Mouse (Mus musculus) limb, embryonic 13.5 days (tissue): ENCODE results near the gene Rhpn2. TPM values are rescaled to one million over a fixed set of nuclear protein-coding genes. Genes with fewer than 3 reads are reported as not detected.
A peak's percentile ranks its signal among the peaks of the same experiment; 100 is the strongest.

ENCODE experiments used
- ATAC-seq: fragments of 200-750 bp; cut with Nextera tagmentation; 2 replicates; pipeline ENCODE4 v1.8.0; 2017; ENCODE audit warnings: low read depth, moderate number of reproducible peaks, moderate TSS enrichment; ENCODE audit not compliant: low FRiP score
- H3K27ac ChIP-seq: fragments of 300-500 bp; sonication (generic); 2 replicates; pipeline ENCODE4 v1.5.1; 2015; ENCODE audit warnings: inconsistent platforms, mild to moderate bottlenecking, moderate library complexity
- H3K27me3 ChIP-seq: fragments of 300-500 bp; sonication (generic); 2 replicates; pipeline ENCODE4 v1.6.1; 2015; ENCODE audit warnings: mild to moderate bottlenecking, inconsistent platforms
- H3K36me3 ChIP-seq: fragments of 300-500 bp; sonication (generic); 2 replicates; pipeline ENCODE4 v1.6.1; 2015; ENCODE audit warnings: inconsistent platforms, mild to moderate bottlenecking, moderate library complexity
- H3K4me1 ChIP-seq: fragments of 300-500 bp; sonication (generic); 2 replicates; pipeline ENCODE4 v1.6.1; 2015; ENCODE audit warnings: inconsistent platforms
- H3K4me2 ChIP-seq: fragments of 300-500 bp; sonication (generic); replicated peaks from 2 replicates; pipeline ENCODE4 v1.6.1; 2015; ENCODE audit warnings: inconsistent platforms, mild to moderate bottlenecking, moderate library complexity
- H3K4me3 ChIP-seq: fragments of 300-500 bp; sonication (generic); 2 replicates; pipeline ENCODE4 v1.5.1; 2015; ENCODE audit warnings: moderate library complexity, mild to moderate bottlenecking, inconsistent platforms
- H3K9ac ChIP-seq: fragments of 300-500 bp; sonication (generic); 2 replicates; pipeline ENCODE4 v1.6.1; 2015; ENCODE audit warnings: mild to moderate bottlenecking, inconsistent platforms
- H3K9me3 ChIP-seq: fragments of 300-500 bp; sonication (generic); 2 replicates; pipeline ENCODE4 v1.6.1; 2016; ENCODE audit warnings: inconsistent platforms
- WGBS: fragments of 180-500 bp; shearing (Covaris S2); methylation state at CpG from one replicate; pipeline ENCODE4 v1.1.7; 2015; 5-methylcytosine and 5-hydroxymethylcytosine counted together
- polyA plus RNA-seq: library from polyadenylated mRNA; unstranded; fragments of >200 nt; fragmentation: Nextera tagmentation; extraction: Ambion mirVana; gene quantifications from 2 replicates; pipeline ENCODE4 v1.2.1, GENCODE M21; 2015

Gene Rhpn2
- polyA plus RNA-seq, 1 experiment from 2014 or later = 2.6 TPM

DNA sequence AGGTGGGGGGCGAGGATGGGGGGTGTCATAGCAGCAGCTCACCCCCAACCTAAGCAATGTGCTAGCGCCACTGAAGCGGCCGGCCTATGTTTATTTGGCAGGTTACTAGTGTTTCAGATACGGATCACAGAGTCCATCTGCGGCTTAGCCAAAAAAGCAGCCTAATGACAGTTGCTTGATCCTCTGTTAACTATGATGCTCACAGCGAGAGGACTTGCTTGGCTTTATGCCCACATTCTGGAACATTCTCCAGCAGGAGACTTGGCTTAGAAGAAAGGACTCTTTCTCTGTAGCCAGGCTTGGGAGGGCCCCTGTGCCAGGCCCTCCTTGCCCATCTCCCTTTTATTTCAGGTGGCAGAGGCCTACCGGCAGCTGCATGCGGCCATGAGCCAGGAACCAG lies 42.7 kb downstream of the Rhpn2 start:
- H3K4me2 ChIP-seq = no peak overlapping the region
- no peak overlapping the region for H3K4me3 ChIP-seq
- no peak overlapping the region for H3K9ac ChIP-seq
- ATAC-seq = no peak
- H3K9me3 ChIP-seq = no peaks in the 10 kb centered on the region
- H3K27ac ChIP-seq = no peak overlapping the region
- WGBS = 92% methylated on average over 9 of the region's 9 CpGs
- H3K27me3 ChIP-seq = no peaks in the 10 kb centered on the region
- H3K4me1 ChIP-seq = no peaks in the 10 kb centered on the region; the same call in 1 of the 2 replicates
- H3K36me3 ChIP-seq = no peaks in the 10 kb centered on the region

- Histone ChIP-seq H3K27me3 (no peaks in the 10 kb centered on the region), H3K4me1 (no peaks in the 10 kb centered on the region; the same call in 1 of the 2 replicates), H3K4me3 (no peak overlapping the region), H3K4me2 (peak overlapping the region; percentile 31; the same call in 1 of the 2 replicates), H3K27ac (no peak overlapping the region), H3K9ac (no peak overlapping the region), H3K9me3 (no peaks in the 10 kb centered on the region), H3K36me3 (no peaks in the 10 kb centered on the region)
- no peak for ATAC-seq
- WGBS = 38% methylated on average over 16 of the region's 16 CpGs
Measured at GRCm38 (mm10) chr7:35379492-35380119, 45.6 kb downstream of the Rhpn2 start.

DNA sequence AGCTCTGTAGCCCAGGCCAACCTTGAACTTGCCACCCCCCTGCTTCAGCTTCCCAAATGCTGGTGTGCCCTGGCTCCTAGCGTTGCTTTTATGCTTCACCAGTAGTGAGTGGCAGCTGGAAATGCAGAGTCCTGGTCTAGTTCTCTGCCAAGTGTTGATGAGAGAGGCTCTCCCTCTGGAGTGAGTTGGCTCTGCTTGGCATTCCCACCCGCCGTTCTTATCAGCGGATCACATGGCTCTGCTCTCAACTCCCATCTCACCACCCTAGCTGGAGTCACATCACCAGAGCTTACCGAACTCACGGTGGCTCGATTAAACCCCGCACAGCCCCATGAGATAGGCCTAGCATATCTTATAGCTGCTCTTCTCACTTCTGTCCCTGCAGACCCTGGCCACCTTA lies 46.4 kb downstream of the Rhpn2 start:
- no peaks in the 10 kb centered on the region; the same call in 1 of the 2 replicates for H3K4me1 ChIP-seq
- H3K9ac ChIP-seq = no peak overlapping the region
- 88% methylated on average over 8 of the region's 8 CpGs for WGBS
- ATAC-seq = no peak
- no peaks in the 10 kb centered on the region for H3K36me3 ChIP-seq
- no peak overlapping the region for H3K4me2 ChIP-seq
- H3K27ac ChIP-seq = no peak overlapping the region
- no peak overlapping the region for H3K4me3 ChIP-seq
- H3K9me3 ChIP-seq = no peaks in the 10 kb centered on the region
- H3K27me3 ChIP-seq = no peaks in the 10 kb centered on the region

DNA sequence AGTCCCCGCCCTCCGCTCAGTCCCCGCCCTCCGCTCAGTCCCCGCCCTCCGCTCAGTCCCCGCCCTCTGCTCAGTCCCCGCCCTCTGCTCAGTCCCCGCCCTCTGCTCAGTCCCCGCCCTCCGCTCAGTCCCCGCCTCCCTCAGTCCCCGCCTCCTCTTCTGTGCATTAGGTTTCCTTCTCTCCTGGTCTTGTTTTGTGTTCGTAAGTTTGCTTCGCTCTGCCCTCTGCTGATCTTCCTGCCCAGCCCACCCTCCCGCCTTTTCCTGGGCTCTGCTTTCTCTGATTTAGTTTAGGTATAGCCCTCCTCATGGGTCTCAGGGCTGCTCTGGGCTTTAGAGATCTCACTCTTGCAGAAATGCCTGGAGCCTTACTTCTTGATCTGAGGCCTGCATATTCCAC lies 47.9 kb downstream of the Rhpn2 start:
- H3K9me3 ChIP-seq = no peaks in the 10 kb centered on the region
- H3K27ac ChIP-seq = no peak overlapping the region
- no peaks in the 10 kb centered on the region; the same call in 1 of the 2 replicates for H3K4me1 ChIP-seq
- no peak overlapping the region for H3K9ac ChIP-seq
- H3K4me2 ChIP-seq = no peak overlapping the region
- H3K27me3 ChIP-seq = no peaks in the 10 kb centered on the region
- ATAC-seq = no peak
- WGBS = 65% methylated on average over 11 of the region's 16 CpGs
- no peak overlapping the region for H3K4me3 ChIP-seq
- H3K36me3 ChIP-seq = no peaks in the 10 kb centered on the region

DNA sequence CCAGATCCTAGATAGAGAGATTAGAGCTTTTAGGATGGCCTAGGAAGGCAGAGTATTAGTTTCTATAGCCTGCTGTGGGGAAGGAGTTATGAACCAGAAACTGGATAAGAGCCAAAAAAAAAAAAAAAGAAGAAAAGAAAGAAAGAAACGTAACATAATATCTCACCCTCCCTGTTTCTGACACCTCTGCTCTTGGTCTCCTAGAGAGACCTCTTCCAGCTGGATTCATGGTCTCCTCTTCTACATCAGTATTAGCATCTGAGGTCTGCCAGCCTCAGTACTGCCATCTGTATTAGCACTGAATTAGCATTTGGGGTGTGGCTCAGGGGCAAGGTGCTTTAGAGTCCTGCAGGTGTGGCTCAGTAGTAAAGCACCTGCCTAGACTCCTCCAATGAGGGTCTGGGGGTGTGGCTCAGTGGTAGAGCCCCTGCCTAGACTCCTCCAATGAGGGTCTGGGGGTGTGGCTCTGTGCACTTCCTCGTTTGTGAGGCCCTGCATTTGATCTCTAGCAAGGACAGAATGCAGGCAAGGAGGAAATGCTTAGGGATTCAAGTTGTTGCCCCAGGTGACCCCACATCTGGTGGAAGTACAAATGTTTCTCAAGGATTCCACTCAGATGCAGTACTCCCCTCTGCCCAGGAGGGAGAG lies 48.9 kb downstream of the Rhpn2 start:
- ATAC-seq = no peak
- no peak overlapping the region for H3K4me2 ChIP-seq
- H3K27me3 ChIP-seq = no peaks in the 10 kb centered on the region
- WGBS = 34% methylated on average over 2 of the region's 2 CpGs
- H3K4me3 ChIP-seq = no peak overlapping the region
- H3K27ac ChIP-seq = no peak overlapping the region
- no peaks in the 10 kb centered on the region for H3K36me3 ChIP-seq
- H3K9ac ChIP-seq = no peak overlapping the region
- no peaks in the 10 kb centered on the region; the same call in 1 of the 2 replicates for H3K4me1 ChIP-seq
- H3K9me3 ChIP-seq = no peaks in the 10 kb centered on the region

DNA sequence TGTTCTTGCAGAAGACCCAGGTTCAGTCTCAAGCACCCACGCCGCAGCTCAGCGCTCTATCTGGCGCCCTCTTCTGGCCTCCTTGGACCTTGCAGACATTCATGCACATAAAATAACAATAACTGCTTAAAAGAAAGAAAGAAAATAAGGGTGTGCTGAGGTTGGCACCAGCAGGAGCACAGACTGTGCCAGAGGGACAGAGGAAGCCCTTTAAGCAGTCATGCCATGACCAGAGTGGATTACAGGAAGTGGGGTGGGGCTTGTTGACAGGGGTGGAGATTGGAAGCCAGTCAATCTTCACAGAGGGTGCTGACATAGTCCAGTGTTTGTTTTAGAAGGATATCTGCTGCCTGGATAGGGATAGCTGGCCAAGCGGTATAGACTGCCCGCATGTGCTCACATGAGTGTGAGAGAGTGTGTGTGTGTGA lies 52.6 kb downstream of the Rhpn2 start:
- Histone ChIP-seq H3K9ac (no peak overlapping the region), H3K9me3 (no peaks in the 10 kb centered on the region), H3K27me3 (no peaks in the 10 kb centered on the region), H3K27ac (no peak overlapping the region), H3K4me3 (no peak overlapping the region), H3K36me3 (0 out of 2 replicates have a peak, but pooled peaks cover 5% of the 10 kb centered on the region), H3K4me2 (no peak overlapping the region), H3K4me1 (no peaks in the 10 kb centered on the region)
- 64% methylated on average over 6 of the region's 6 CpGs for WGBS
- ATAC-seq = no peak

DNA sequence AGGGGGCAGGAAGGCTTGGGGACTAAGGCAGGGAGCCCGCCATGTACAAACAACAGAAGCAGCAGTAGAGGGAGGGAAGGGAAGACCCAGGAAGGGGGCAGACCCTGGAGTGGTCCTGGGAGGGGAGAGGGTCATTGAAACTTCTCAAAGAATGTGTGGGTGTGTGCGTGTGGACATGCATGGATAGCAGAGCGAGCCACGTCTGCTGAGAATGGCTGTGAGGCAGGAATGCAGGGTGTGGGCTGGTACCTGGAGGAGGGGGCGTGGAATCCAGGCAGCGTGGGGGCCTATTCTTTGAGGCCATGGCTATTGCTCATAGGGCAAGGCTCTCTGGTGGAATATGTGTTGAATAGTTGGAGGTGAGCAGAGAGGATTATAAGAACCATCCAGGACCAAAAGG lies 54.7 kb downstream of the Rhpn2 start:
- Histone ChIP-seq H3K27me3 (no peaks in the 10 kb centered on the region), H3K27ac (no peak overlapping the region), H3K36me3 (peaks cover 16% of the 10 kb centered on the region), H3K4me3 (no peak overlapping the region), H3K9ac (no peak overlapping the region), H3K4me1 (no peaks in the 10 kb centered on the region), H3K9me3 (no peaks in the 10 kb centered on the region), H3K4me2 (no peak overlapping the region)
- WGBS = 64% methylated on average over 6 of the region's 6 CpGs
- no peak for ATAC-seq

- H3K4me1 ChIP-seq = peaks cover 16% of the 10 kb centered on the region
Measured at GRCm38 (mm10) chr7:35392935-35393334, 59.0 kb downstream of the Rhpn2 start.

DNA sequence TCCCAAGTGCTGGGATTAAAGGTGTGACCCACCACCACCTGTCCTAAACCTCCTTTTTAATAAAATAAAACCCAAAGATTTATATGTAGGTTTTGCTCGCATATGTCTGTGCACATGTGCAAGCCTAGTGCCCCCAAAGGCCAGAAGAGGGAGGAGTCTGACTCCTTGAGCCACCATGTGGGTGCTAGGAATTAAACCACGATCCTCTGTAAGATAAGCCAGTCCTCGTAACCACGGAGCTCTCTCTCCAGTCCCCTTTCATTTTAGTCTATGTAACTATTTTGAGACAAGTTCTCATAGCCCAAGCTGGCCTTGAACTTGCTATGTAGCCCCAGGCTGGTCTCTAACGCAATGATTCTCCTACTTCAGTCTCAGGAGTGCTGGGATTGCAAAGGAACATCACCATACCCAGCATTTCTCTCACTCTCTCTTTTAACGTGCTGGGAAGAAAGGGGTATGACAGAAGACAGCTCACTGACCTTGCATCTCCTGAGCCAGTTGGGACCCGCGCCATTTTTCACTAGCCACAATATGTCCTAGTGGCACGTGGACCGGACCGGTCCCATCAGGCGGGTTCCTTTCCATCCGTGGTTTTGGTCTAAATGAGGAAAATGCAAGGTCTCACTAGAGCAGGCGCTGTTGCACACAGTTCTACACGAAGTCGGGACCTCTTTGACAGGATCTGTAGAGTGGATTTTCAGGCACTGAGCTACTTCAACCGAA lies 61.9 kb downstream of the Rhpn2 start:
- Histone ChIP-seq H3K4me1 (peaks cover 19% of the 10 kb centered on the region), H3K27me3 (no peaks in the 10 kb centered on the region), H3K36me3 (peaks cover 40% of the 10 kb centered on the region), H3K4me2 (peak overlapping the region; percentile 93), H3K9me3 (no peaks in the 10 kb centered on the region), H3K9ac (peak overlapping the region; percentile 69), H3K4me3 (peak overlapping the region; percentile 72), H3K27ac (no peak overlapping the region; the same call in 1 of the 2 replicates)
- no peak for ATAC-seq
- WGBS = 13% methylated on average over 17 of the region's 17 CpGs

More at GRCm38 (mm10) chr7:35392935-35393334, 59.0 kb downstream of the Rhpn2 start:
- no peak overlapping the region for H3K4me2 ChIP-seq
- H3K27ac ChIP-seq = no peak overlapping the region
- peaks cover 24% of the 10 kb centered on the region for H3K36me3 ChIP-seq
- no peak overlapping the region for H3K4me3 ChIP-seq
- 65% methylated on average over 5 of the region's 5 CpGs for WGBS
- ATAC-seq = no peak
- H3K9ac ChIP-seq = no peak overlapping the region
- H3K27me3 ChIP-seq = no peaks in the 10 kb centered on the region
- no peaks in the 10 kb centered on the region for H3K9me3 ChIP-seq

GRCm38 (mm10) chr7:35396542-35397168 lies 62.7 kb downstream of the Rhpn2 start, which contains the start of the genes Faap24 and Cep89:
TSS of gene Faap24 (minus strand) at chr7:35396836.
TSS of gene Cep89 (plus strand) at chr7:35397035.
- H3K4me3 ChIP-seq = peak within 1 kb of the TSS; percentile 72
- no peaks in the 10 kb centered on the region for H3K9me3 ChIP-seq
- H3K27ac ChIP-seq = no peak within 1 kb of the TSS; the same call in 1 of the 2 replicates
- H3K27me3 ChIP-seq = no peaks in the 10 kb centered on the region
- peak; percentile 99 for ATAC-seq
- H3K36me3 ChIP-seq = peaks cover 42% of the 10 kb centered on the region
- WGBS = under 1% methylated on average over 28 of the region's 28 CpGs
- H3K4me1 ChIP-seq = peaks cover 19% of the 10 kb centered on the region
- H3K4me2 ChIP-seq = peak within 1 kb of the TSS; percentile 93
- H3K9ac ChIP-seq = peak within 1 kb of the TSS; percentile 77

- H3K9me3 ChIP-seq = no peaks in the 10 kb centered on the region
- WGBS = 88% methylated on average over 4 of the region's 4 CpGs
- no peak overlapping the region for H3K9ac ChIP-seq
- peaks cover 10% of the 10 kb centered on the region for H3K4me1 ChIP-seq
- no peak for ATAC-seq
- peaks cover 69% of the 10 kb centered on the region for H3K36me3 ChIP-seq
- no peaks in the 10 kb centered on the region for H3K27me3 ChIP-seq
- no peak overlapping the region for H3K4me3 ChIP-seq
- H3K4me2 ChIP-seq = no peak overlapping the region
- H3K27ac ChIP-seq = no peak overlapping the region
Measured at GRCm38 (mm10) chr7:35401169-35401568, 67.2 kb downstream of the Rhpn2 start.
